ENCODE assay signal across 16 mouse cellular contexts in the genomic region with DNA sequence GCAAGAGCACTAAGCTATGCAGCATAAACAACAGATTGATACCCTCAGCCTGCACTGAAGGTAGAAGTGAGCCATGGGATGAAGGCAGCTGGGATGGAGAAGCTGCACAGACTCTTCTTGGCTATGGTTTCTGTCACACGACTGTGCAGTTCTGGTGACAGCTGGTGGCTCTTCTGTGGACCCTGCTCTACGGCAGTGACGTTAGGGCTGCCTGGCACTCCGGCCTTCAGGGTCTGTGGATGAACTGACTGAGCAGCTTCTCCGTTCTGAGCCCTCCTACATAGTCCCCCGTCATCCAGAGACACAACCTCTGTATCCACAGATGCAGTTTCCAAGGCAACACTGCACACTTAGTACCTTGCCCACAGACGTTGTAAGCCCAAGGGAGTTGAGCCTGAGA. TPM values are rescaled to one million over a fixed set of nuclear protein-coding genes. Genes with fewer than 3 reads are reported as not detected.
"Had no signal": no experiment of that assay in that cellular context is flagged by ENCODE, and none has a peak within 500 bp of the region (broad histone marks: within the 10 kb centered on the region; RNA-seq: fewer than 3 reads in every experiment).

No protein-coding gene starts in this region.

- H3K36me3 ChIP-seq: limb, embryonic 10.5 days; liver, embryonic 15.5 days; midbrain, embryonic 13.5 days; neural tube, embryonic 12.5 days had no signal

- H3K9me3 ChIP-seq: limb, embryonic 10.5 days; liver, embryonic 15.5 days; midbrain, embryonic 13.5 days; neural tube, embryonic 12.5 days had no signal

- H3K27ac ChIP-seq: limb, embryonic 10.5 days; liver, embryonic 15.5 days; midbrain, embryonic 13.5 days; neural tube, embryonic 12.5 days; stomach, postnatal 0 days had no signal

- DNase-seq: kidney, adult 18-20 months; kidney, postnatal 10 days; kidney, postnatal 4 days; lung, adult 2 months; lung, postnatal 36 days; thymus, postnatal 14 days had no signal

- ATAC-seq: lung, postnatal 0 days; midbrain, embryonic 13.5 days had no signal

- H3K4me2 ChIP-seq: liver, embryonic 11.5 days; liver, embryonic 15.5 days; midbrain, embryonic 13.5 days; neural tube, embryonic 12.5 days had no signal

- H3K4me3 ChIP-seq: limb, embryonic 10.5 days; liver, embryonic 15.5 days; midbrain, embryonic 13.5 days; neural tube, embryonic 12.5 days had no signal

- H3K27me3 ChIP-seq: liver, embryonic 15.5 days; midbrain, embryonic 13.5 days had no signal

- H3K4me1 ChIP-seq: liver, embryonic 15.5 days had no signal

- H3K9ac ChIP-seq: liver, embryonic 15.5 days; midbrain, embryonic 13.5 days; neural tube, embryonic 12.5 days had no signal

RNA-seq across cellular contexts. Expression of a gene that starts 40.7 kb away (rescaled TPM):
- total RNA-seq: megakaryocyte progenitor cell, adult 5-6 weeks; monocyte, adult 5-6 weeks; neutrophil, adult 5-6 weeks had no signal
